Mouse (Mus musculus) kidney, embryonic 16.5 days (tissue): Measurements from ENCODE around the gene Cyp2g1. TPM values are rescaled to one million over a fixed set of nuclear protein-coding genes. Genes with fewer than 3 reads are reported as not detected.
"Not testable (repeated sequence)": the region's sequence is repeated elsewhere in the genome, so short reads cannot be mapped to it uniquely, and the experiment has no call there.

Experiments
- ATAC-seq: fragments of 200-750 bp; cut with Nextera tagmentation; 2 replicates; pipeline ENCODE4 v1.8.0; 2017; ENCODE audit warnings: moderate TSS enrichment; ENCODE audit not compliant: low FRiP score, low TSS enrichment
- H3K27ac ChIP-seq: fragments of 300-500 bp; sonication (generic); 2 replicates; pipeline ENCODE4 v1.5.1; 2014; ENCODE audit warnings: low read length
- H3K27me3 ChIP-seq: fragments of 300-500 bp; sonication (generic); 2 replicates; pipeline ENCODE4 v1.6.1; 2014; ENCODE audit warnings: low read length, control low read depth, mixed read lengths; ENCODE audit not compliant: insufficient read depth
- H3K36me3 ChIP-seq: fragments of 300-500 bp; sonication (generic); 2 replicates; pipeline ENCODE4 v1.6.1; 2014; ENCODE audit warnings: low read length, control low read depth, mixed read lengths; ENCODE audit not compliant: insufficient read depth
- H3K4me1 ChIP-seq: fragments of 300-500 bp; sonication (generic); 2 replicates; pipeline ENCODE4 v1.6.1; 2014; ENCODE audit warnings: low read length, control low read depth, mixed read lengths; ENCODE audit not compliant: insufficient read depth
- H3K4me2 ChIP-seq: fragments of 300-500 bp; sonication (generic); replicated peaks from 2 replicates; pipeline ENCODE4 v1.6.1; 2014; ENCODE audit warnings: low read depth, low read length
- H3K4me3 ChIP-seq: fragments of 300-500 bp; sonication (generic); 2 replicates; pipeline ENCODE4 v1.5.1; 2014; ENCODE audit warnings: mild to moderate bottlenecking, low read length
- H3K9ac ChIP-seq: fragments of 300-500 bp; sonication (generic); replicated peaks from 2 replicates; pipeline ENCODE4 v1.6.1; 2014; ENCODE audit warnings: low read length
- H3K9me3 ChIP-seq: fragments of 300-500 bp; sonication (generic); 2 replicates; pipeline ENCODE4 v1.6.1; 2016; ENCODE audit warnings: low read length, control low read depth
- WGBS: fragments of 180-500 bp; shearing (Covaris S2); extraction: QIAGEN DNeasy Blood & Tissue Kit; methylation state at CpG from one replicate; pipeline ENCODE4 v1.1.7; 2014; 5-methylcytosine and 5-hydroxymethylcytosine counted together
- polyA plus RNA-seq: library from polyadenylated mRNA; unstranded; fragments of >200 nt; fragmentation: Nextera tagmentation; extraction: Ambion mirVana; gene quantifications from 2 replicates; pipeline ENCODE4 v1.2.1, GENCODE M21; 2015

The Cyp2g1 gene
- polyA plus RNA-seq, 1 experiment from 2014 or later = not detected

DNA sequence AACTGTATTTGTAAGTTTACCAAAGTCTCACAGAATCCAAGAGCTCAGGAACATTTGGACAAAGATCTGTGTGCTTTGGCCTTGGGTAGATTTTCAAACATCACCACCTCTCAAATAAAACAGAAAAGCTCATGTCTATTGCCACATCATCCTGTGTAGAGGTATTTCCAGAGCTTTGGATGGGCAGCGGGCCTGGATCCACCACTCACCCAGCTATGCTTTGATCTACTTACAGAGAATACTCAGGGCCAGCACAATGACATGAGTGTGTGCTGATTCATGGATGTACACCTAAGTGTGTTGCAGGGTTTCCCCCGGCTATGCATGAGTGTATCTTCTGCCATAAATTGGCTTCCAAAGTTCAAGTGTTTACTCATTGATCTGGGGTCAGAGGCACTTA is 34.7 kb downstream of the Cyp2g1 start:
- H3K27ac ChIP-seq, H3K9ac ChIP-seq, H3K36me3 ChIP-seq, H3K4me2 ChIP-seq, ATAC-seq, H3K4me3 ChIP-seq, H3K9me3 ChIP-seq, H3K27me3 ChIP-seq, H3K4me1 ChIP-seq: not testable (repeated sequence)
- WGBS = 94% methylated on average over 2 of the region's 2 CpGs

DNA sequence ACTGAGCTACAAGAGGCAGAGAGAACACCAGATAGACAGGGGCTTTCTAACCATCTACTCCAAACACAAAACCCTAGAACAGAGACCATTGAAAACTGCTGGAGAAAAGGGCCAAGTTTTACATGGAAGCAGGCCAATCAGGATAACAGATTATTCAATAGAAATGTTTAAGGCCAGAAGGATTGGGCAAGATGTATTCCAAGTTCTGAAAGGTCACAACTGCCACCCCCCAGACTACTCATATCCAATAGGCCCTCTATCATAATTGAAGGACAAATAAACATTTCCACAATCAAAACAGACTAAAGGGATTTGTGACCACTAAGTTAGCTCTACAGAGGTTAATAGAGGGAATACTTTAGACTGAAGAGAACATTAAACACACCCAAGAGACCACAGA is 41.4 kb downstream of the Cyp2g1 start:
- not testable (repeated sequence) for H3K4me2 ChIP-seq, H3K4me1 ChIP-seq, H3K27ac ChIP-seq, H3K27me3 ChIP-seq, H3K9me3 ChIP-seq, H3K4me3 ChIP-seq, ATAC-seq, H3K36me3 ChIP-seq, H3K9ac ChIP-seq

Other genes starting within 250 kb of the Cyp2g1 start
- gene Vmn1r185, start 190.4 kb upstream of the Cyp2g1 start, polyA plus RNA-seq = not detected in 2 replicates
- gene Cyp2b23, start 122.5 kb upstream of the Cyp2g1 start, polyA plus RNA-seq = not detected in 2 replicates
- gene Cyp2b19, start 51.8 kb upstream of the Cyp2g1 start, polyA plus RNA-seq = not detected in 2 replicates
- not detected in 2 replicates for gene Cyp2a5, start 26.4 kb downstream of the Cyp2g1 start, polyA plus RNA-seq
- not detected in 2 replicates for gene Cyp2a22, start 130.5 kb downstream of the Cyp2g1 start, polyA plus RNA-seq
- gene Cyp2a12, start 220.2 kb downstream of the Cyp2g1 start, polyA plus RNA-seq = not detected in 2 replicates